Mouse (Mus musculus) cerebellum, adult 11 months (tissue): ENCODE measurements around the gene Cdh12.

Source experiments
- DNase-seq: peaks from one replicate; pipeline ENCODE4 v3.0.0; 2022

The Cdh12 gene

GRCm38 (mm10) chr15:21407324-21408044, 958.4 kb downstream of the Cdh12 start:
- no peak for DNase-seq

- DNase-seq, result no peak
These were observed 988.3 kb downstream of the Cdh12 start for GRCm38 (mm10) chr15:21437347-21437746.

GRCm38 (mm10) chr15:21437924-21438323, 988.9 kb downstream of the Cdh12 start:
- DNase-seq, result no peak

GRCm38 (mm10) chr15:21458098-21458497, 1009.0 kb downstream of the Cdh12 start:
- DNase-seq, result no peak

- DNase-seq, result no peak
These were observed 1070.3 kb downstream of the Cdh12 start for GRCm38 (mm10) chr15:21519355-21519869.

GRCm38 (mm10) chr15:21530804-21531203, 1081.7 kb downstream of the Cdh12 start:
- no peak for DNase-seq

GRCm38 (mm10) chr15:21536909-21537308, 1087.8 kb downstream of the Cdh12 start:
- DNase-seq, result no peak

GRCm38 (mm10) chr15:21544786-21545185, 1095.7 kb downstream of the Cdh12 start:
- no peak for DNase-seq

GRCm38 (mm10) chr15:21555981-21556380, 1106.9 kb downstream of the Cdh12 start:
- no peak for DNase-seq

- DNase-seq, result no peak
These were observed 1117.4 kb downstream of the Cdh12 start for GRCm38 (mm10) chr15:21566314-21567051.

- no peak for DNase-seq
These were observed 1155.4 kb downstream of the Cdh12 start for GRCm38 (mm10) chr15:21604510-21604909.
